Mouse (Mus musculus) T-helper 2 cell (primary cell): ENCODE results near the gene Lime1.

Experiments used
- in situ Hi-C: fragments of 300-600 bp; cut with MboI, MseI; formaldehyde crosslinking; loops from one replicate; pipeline ENCODE4 v1.15.1; 2025; ENCODE audit warnings: high pct_unique_total_duplicates

Lime1 gene

GRCm38 (mm10) chr2:181390136-181390870, 10.4 kb downstream of the Lime1 start:
- in situ Hi-C loops: loop anchor here (5.0 to 25.0 kb wide), 2 partner anchors 97 to 197 kb away; partner anchors contain the start of genes Abhd16b and Tpd52l2

GRCm38 (mm10) chr2:181391022-181391421, 11.1 kb downstream of the Lime1 start:
- in situ Hi-C loops: loop anchor here (5.0 to 25.0 kb wide), 2 partner anchors 96 to 196 kb away; partner anchors contain the start of genes Abhd16b and Tpd52l2

GRCm38 (mm10) chr2:181391541-181391940, 11.7 kb downstream of the Lime1 start:
- in situ Hi-C loops: loop anchor here (5.0 to 25.0 kb wide), 2 partner anchors 96 to 196 kb away; partner anchors contain the start of genes Abhd16b and Tpd52l2

- in situ Hi-C loops: loop anchor here (5.0 to 25.0 kb wide), 2 partner anchors 95 to 195 kb away; partner anchors contain the start of genes Abhd16b and Tpd52l2
These were observed 12.8 kb downstream of the Lime1 start for GRCm38 (mm10) chr2:181392600-181393213.

GRCm38 (mm10) chr2:181394086-181394485, 14.2 kb downstream of the Lime1 start:
- in situ Hi-C loops: loop anchor here (5.0 to 25.0 kb wide), 2 partner anchors 93 to 193 kb away; partner anchors contain the start of genes Abhd16b and Tpd52l2

- in situ Hi-C loops: loop anchor here (25.0 kb wide), 1 partner anchor 90 kb away; the partner anchor contains the start of genes Abhd16b and Tpd52l2
These were observed 17.4 kb downstream of the Lime1 start for GRCm38 (mm10) chr2:181397207-181397761.

GRCm38 (mm10) chr2:181401497-181401896, 21.6 kb downstream of the Lime1 start:
- in situ Hi-C loops: no loop called here

GRCm38 (mm10) chr2:181403722-181404121, 23.8 kb downstream of the Lime1 start:
- in situ Hi-C loops: no loop called here

- in situ Hi-C loops: loop anchor here (10.0 kb wide), 1 partner anchor 165 kb away; no protein-coding TSS in a partner anchor
These were observed 29.8 kb downstream of the Lime1 start for GRCm38 (mm10) chr2:181409643-181410042.

GRCm38 (mm10) chr2:181410760-181411473, 31.0 kb downstream of the Lime1 start:
- in situ Hi-C loops: loop anchor here (10.0 kb wide), 1 partner anchor 164 kb away; no protein-coding TSS in a partner anchor

- in situ Hi-C loops: loop anchor here (10.0 kb wide), 1 partner anchor 162 kb away; no protein-coding TSS in a partner anchor
These were observed 33.3 kb downstream of the Lime1 start for GRCm38 (mm10) chr2:181413141-181413540.

GRCm38 (mm10) chr2:181415945-181416344, 36.1 kb downstream of the Lime1 start:
- in situ Hi-C loops: loop anchor here (10.0 kb wide), 1 partner anchor 159 kb away; no protein-coding TSS in a partner anchor

- in situ Hi-C loops: loop anchor here (10.0 kb wide), 1 partner anchor 155 kb away; no protein-coding TSS in a partner anchor
These were observed 39.5 kb downstream of the Lime1 start for GRCm38 (mm10) chr2:181419359-181419758.

- in situ Hi-C loops: no loop called here
These were observed 40.5 kb downstream of the Lime1 start for GRCm38 (mm10) chr2:181420426-181420825.

- in situ Hi-C loops: no loop called here
These were observed 41.2 kb downstream of the Lime1 start for GRCm38 (mm10) chr2:181420903-181421638.

- in situ Hi-C loops: no loop called here
These were observed 44.0 kb downstream of the Lime1 start for GRCm38 (mm10) chr2:181423834-181424233.
